Mouse (Mus musculus) heart, postnatal 10 days (tissue): Measurements from ENCODE around the gene Olfr1495. TPM values are rescaled to one million over a fixed set of nuclear protein-coding genes. Genes with fewer than 3 reads are reported as not detected.
"Not testable (repeated sequence)": the region's sequence is repeated elsewhere in the genome, so short reads cannot be mapped to it uniquely, and the experiment has no call there.

Experiments
- DNase-seq, 2 experiments: peaks; one replicate each; pipeline ENCODE4 v3.0.0; 2021
- intact Hi-C: fragments of 180-260 bp; cut with DNase I; formaldehyde crosslinking; loops from one replicate; pipeline ENCODE4 v1.15.1; 2025
- total RNA-seq, 2 experiments: library from RNA; stranded (reverse); gene quantifications; 2 replicates each; pipeline ENCODE4 v1.2.3; 2021

Olfr1495 gene
- not detected for total RNA-seq

DNA sequence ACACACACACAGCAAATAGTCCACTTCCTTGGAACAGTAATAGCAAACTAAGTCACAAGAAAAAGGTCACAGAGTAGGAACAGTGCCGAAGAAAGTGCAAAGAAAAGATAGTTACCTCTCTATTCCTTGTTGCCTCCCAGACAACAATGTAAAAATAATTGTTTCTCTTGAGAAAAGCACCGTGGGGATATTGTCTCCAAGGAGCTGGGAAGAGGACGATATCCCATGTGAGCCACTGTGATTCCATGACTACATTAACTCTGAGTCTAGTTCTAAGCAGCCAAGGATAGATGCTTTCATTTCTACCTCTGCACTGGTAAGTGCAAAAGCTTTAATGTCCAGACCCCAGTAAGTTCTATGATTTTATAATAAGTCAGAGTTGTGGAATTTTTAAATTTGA lies at the start of gene Olfr1495:
Gene Olfr1495, plus strand, starts transcription at position 301 of the 400 bp plus-strand sequence.
- intact Hi-C loops: no loop called here
- DNase-seq: no peak

DNA sequence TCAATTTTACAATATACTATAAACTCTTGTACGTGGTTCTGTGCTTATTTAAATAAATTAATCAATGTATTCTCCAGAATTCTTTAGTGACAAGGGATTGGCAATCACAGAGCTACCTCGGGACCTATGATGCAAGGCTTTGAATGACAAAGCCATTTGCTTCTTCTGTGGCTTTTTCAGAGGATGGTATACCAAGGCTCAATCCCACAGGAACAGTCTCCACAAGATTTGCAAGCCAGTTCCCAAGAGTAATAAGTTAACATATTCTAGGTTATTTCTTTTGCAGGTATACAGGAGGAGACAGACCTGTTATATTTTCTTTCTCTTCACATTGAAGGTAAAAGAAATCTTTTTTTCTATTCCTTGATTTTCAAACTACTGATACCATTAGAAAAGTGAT lies 41.4 kb upstream of the Olfr1495 start, which contains the start of gene Olfr1493-ps1:
Gene Olfr1493-ps1, plus strand, starts transcription at position 301 of the 400 bp plus-strand sequence.
- DNase-seq: no peak
- intact Hi-C loops: no loop called here

DNA sequence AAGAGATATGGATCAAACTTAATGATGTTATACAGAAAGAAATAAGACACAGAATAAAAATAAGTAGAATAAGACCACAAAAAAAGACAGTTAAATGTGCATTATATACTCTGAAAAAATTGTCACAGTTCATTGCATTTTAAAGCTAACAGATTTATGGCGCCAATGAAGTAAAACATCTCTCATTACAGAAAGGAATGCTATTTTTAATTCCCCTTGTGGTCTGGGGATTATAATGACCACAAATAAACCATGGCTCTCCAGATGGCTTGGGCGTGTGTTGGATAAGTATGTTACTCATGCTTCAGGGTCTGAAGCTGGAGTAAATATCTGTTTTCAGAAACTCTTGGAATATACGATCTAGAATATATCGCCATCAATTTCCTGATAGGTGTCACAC lies 25.0 kb upstream of the Olfr1495 start, which contains the start of gene Olfr1494:
Gene Olfr1494, plus strand, starts transcription at position 301 of the 400 bp plus-strand sequence.
- no peak for DNase-seq
- intact Hi-C loops: no loop called here

GRCm38 (mm10) chr19:13749366-13749765 lies 15.0 kb upstream of the Olfr1495 start:
- intact Hi-C loops: no loop called here
- no peak for DNase-seq

- no peak for DNase-seq
- intact Hi-C loops: no loop called here
Observed at GRCm38 (mm10) chr19:13768565-13769276, 4.3 kb downstream of the Olfr1495 start.

- DNase-seq: no peak
- intact Hi-C loops: no loop called here
Observed at GRCm38 (mm10) chr19:13777578-13777977, 13.2 kb downstream of the Olfr1495 start, which contains the start of gene Olfr1496. Gene Olfr1496, plus strand, starts transcription at chr19:13777878.

GRCm38 (mm10) chr19:13798102-13798501 lies 33.7 kb downstream of the Olfr1495 start, which contains the start of gene Olfr1497:
Gene Olfr1497, minus strand, starts transcription at chr19:13798202.
- DNase-seq: no peak
- intact Hi-C loops: no loop called here

DNA sequence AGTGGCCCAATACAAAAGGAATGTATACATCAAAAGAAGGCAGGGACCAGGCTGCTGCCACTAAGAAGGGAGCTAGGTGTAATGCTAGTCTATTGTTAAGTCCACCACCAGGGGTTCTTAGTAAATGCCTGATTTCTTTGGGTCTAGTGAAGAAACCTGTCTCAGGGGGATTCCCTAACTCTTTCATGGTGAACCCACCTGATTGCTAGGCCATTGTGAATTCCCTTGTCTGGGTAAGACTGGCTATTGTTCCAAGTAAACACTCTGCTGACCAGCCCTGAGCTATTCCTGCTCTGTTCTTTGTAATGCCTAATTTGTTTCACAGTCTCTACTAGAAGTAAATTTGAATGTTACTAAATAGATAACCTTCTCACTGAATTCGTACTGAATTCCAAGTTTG lies 41.1 kb downstream of the Olfr1495 start:
- intact Hi-C loops, DNase-seq: not testable (repeated sequence)

GRCm38 (mm10) chr19:13812823-13813222 lies 48.4 kb downstream of the Olfr1495 start:
- DNase-seq: no peak
- intact Hi-C loops: no loop called here

DNA sequence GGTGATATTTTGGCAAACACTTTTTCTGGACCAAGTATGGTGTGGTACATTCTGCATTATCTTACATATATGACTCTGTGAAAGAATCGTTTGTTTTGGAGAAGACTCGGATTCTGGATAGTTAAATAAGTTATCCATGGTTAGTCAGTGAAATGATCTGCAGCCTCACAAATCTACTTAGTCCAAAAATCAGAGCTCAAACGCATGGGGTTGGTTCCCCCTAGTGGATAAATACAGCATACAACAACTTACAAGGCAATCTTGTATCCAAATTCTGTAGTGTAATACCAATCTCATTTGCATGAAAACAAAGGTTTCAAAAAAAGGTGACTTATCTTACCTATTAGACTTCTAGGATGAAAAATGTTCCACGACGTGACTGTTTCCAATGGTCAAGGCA lies 54.4 kb downstream of the Olfr1495 start:
- intact Hi-C loops: no loop called here
- no peak for DNase-seq

DNA sequence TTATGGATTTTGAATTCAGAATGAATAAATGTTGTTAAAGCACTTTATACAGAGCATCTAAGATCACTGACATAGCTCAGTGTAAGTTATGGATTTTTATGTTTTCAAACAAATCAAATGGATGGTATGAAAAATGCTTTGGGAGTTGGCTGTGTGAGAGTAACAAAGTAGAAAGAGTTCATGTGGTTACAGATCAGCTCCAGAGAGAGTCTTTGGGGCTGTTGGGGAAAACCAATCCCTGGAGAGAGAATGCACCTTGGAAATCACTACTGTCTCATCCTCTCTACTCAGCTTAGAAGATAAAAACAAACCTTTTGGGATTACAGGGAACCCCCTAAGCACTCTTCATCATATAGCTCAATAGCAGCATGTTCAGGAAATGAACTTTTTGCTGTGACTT lies 54.9 kb downstream of the Olfr1495 start, which contains the start of gene Olfr1499:
Gene Olfr1499, minus strand, starts transcription at position 101 of the 400 bp plus-strand sequence.
- no peak for DNase-seq
- intact Hi-C loops: no loop called here

Other genes starting within 250 kb of the Olfr1495 start
- not detected for gene Olfr1480, start 236.7 kb upstream of the Olfr1495 start, total RNA-seq
- gene Olfr1484, start 181.1 kb upstream of the Olfr1495 start, total RNA-seq: not detected
- not detected for gene Olfr1487, start 147.2 kb upstream of the Olfr1495 start, total RNA-seq
- gene Olfr1489, start 133.0 kb upstream of the Olfr1495 start, total RNA-seq: not detected
- not detected for gene Olfr1490, start 113.5 kb upstream of the Olfr1495 start, total RNA-seq
- not detected for gene Olfr1491, start 67.3 kb upstream of the Olfr1495 start, total RNA-seq
- not detected for gene Olfr1493-ps1, start 41.3 kb upstream of the Olfr1495 start, total RNA-seq
- gene Olfr1494, start 24.9 kb upstream of the Olfr1495 start, total RNA-seq: not detected
- gene Olfr1496, start 13.3 kb downstream of the Olfr1495 start, total RNA-seq: not detected
- gene Olfr1497, start 33.6 kb downstream of the Olfr1495 start, total RNA-seq: not detected
- not detected for gene Olfr1499, start 54.8 kb downstream of the Olfr1495 start, total RNA-seq
- not detected for gene Olfr1500, start 65.9 kb downstream of the Olfr1495 start, total RNA-seq
- gene Olfr1501, start 86.1 kb downstream of the Olfr1495 start, total RNA-seq: not detected
- gene Olfr1502, start 97.2 kb downstream of the Olfr1495 start, total RNA-seq: not detected
- not detected for gene Olfr1504, start 133.3 kb downstream of the Olfr1495 start, total RNA-seq
- gene Olfr1505, start 148.9 kb downstream of the Olfr1495 start, total RNA-seq: not detected